Mouse (Mus musculus) liver, postnatal 0 days (tissue): ENCODE data around the gene Pou2f3. TPM values are rescaled to one million over a fixed set of nuclear protein-coding genes. Genes with fewer than 3 reads are reported as not detected.

ENCODE experiments used
- ATAC-seq: fragments of 200-750 bp; cut with Nextera tagmentation; 2 replicates; pipeline ENCODE4 v1.8.0; 2017; ENCODE audit warnings: mild to moderate bottlenecking, moderate library complexity
- DNase-seq: peaks from one replicate; pipeline ENCODE4 v3.0.0-alpha.2; 2016
- H3K27ac ChIP-seq: fragments of 300-500 bp; sonication (generic); 2 replicates; pipeline ENCODE4 v1.5.1; 2014; ENCODE audit warnings: antibody characterized with exemption, moderate library complexity, mild to moderate bottlenecking, low read depth
- H3K27me3 ChIP-seq: fragments of 300-500 bp; sonication (generic); 2 replicates; pipeline ENCODE4 v1.6.1; 2014; ENCODE audit warnings: low read length, control low read depth, mixed read lengths; ENCODE audit not compliant: insufficient read depth
- H3K36me3 ChIP-seq: fragments of 300-500 bp; sonication (generic); replicated peaks from 2 replicates; pipeline ENCODE4 v1.6.1; 2014; ENCODE audit warnings: mild to moderate bottlenecking, control low read depth, low read length, moderate library complexity, mixed read lengths; ENCODE audit not compliant: insufficient read depth
- H3K4me1 ChIP-seq: fragments of 300-500 bp; sonication (generic); 2 replicates; pipeline ENCODE4 v1.6.1; 2014; ENCODE audit warnings: antibody characterized with exemption, mild to moderate bottlenecking, control low read depth; ENCODE audit not compliant: insufficient read depth
- H3K4me2 ChIP-seq: fragments of 300-500 bp; sonication (generic); 2 replicates; pipeline ENCODE4 v1.6.1; 2014; ENCODE audit warnings: low read depth, mild to moderate bottlenecking, low read length, moderate library complexity, mixed read lengths
- H3K4me3 ChIP-seq: fragments of 300-500 bp; sonication (generic); 2 replicates; pipeline ENCODE4 v1.5.1; 2014; ENCODE audit warnings: low read depth, low read length
- H3K9ac ChIP-seq: fragments of 300-500 bp; sonication (generic); replicated peaks from 2 replicates; pipeline ENCODE4 v1.6.1; 2014; ENCODE audit warnings: mild to moderate bottlenecking, moderate library complexity
- H3K9me3 ChIP-seq: fragments of 300-500 bp; sonication (generic); 2 replicates; pipeline ENCODE4 v1.6.1; 2016; ENCODE audit warnings: mild to moderate bottlenecking, control low read depth, low read length, mixed read lengths
- CTCF ChIP-seq: sonication (generic); IDR thresholded peaks from 2 replicates; pipeline ENCODE4 v1.5.1; 2016; ENCODE audit warnings: antibody characterized with exemption, low read depth
- EP300 ChIP-seq: IDR thresholded peaks from 2 replicates; pipeline ENCODE4 v1.6.1; 2016; ENCODE audit warnings: antibody characterized with exemption, low read depth, mild to moderate bottlenecking
- WGBS: fragments of 180-500 bp; shearing (Covaris S2); extraction: QIAGEN DNeasy Blood & Tissue Kit; methylation state at CpG from one replicate; pipeline ENCODE4 v1.1.7; 2014; ENCODE audit not compliant: insufficient replicate concordance; 5-methylcytosine and 5-hydroxymethylcytosine counted together
- polyA plus RNA-seq: library from polyadenylated mRNA; unstranded; fragments of >200 nt; fragmentation: Nextera tagmentation; extraction: Ambion mirVana; gene quantifications from 2 replicates; pipeline ENCODE4 v1.2.1, GENCODE M21; 2015

Pou2f3 gene
- polyA plus RNA-seq, 1 experiment from 2014 or later: 0.05 TPM

DNA sequence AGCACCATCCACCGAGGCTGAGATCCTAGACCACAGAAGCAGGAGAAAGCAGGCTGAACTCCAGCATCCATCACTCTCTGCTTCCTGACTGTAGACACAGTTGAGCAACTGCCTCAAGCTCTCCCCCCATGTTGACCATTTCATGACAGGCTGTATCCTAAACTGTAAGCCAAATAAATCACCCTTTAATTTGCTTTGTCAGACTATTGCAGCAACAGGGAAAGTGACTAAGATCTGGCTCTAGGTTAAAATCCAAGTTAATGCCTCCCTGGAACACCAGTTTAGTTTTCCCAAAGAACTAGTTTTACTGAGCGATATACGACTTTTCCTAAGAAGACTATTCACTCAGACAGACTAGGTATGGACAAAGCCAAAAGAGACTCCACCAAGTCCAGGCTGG lies 131.5 kb downstream of the Pou2f3 start:
- H3K9ac ChIP-seq: no peak overlapping the region
- DNase-seq (no peak), ATAC-seq (no peak)
- 69% methylated on average over 3 of the region's 3 CpGs for WGBS
- no peaks in the 10 kb centered on the region for H3K27me3 ChIP-seq
- no peak overlapping the region for H3K4me3 ChIP-seq
- no peak overlapping the region for H3K4me2 ChIP-seq
- H3K4me1 ChIP-seq: peaks cover 10% of the 10 kb centered on the region; the same call in 1 of the 2 replicates
- TF ChIP-seq CTCF (no peak), EP300 (no peak)
- no peak overlapping the region for H3K27ac ChIP-seq
- no peaks in the 10 kb centered on the region for H3K9me3 ChIP-seq
- H3K36me3 ChIP-seq: 0 out of 2 replicates have a peak, but pooled peaks cover 4% of the 10 kb centered on the region

DNA sequence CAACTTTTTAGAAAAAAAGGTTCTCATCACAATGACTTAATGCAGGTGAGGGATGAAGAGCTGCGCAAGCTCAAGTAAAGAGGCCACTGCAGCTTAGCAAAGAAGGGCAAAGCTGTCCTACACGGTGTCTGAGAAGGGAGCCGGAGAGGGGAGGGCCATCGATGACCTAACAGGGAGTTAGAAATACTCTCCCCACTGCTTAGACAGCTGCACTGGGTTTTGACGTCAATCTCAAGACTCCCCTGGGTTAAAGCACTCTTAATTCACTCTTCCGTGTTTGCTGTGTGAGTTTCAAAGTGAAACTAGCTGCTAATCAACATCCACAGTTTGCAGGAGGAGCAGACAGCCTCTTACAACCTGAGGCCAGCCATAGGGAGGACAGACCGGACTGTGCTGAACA lies 134.0 kb downstream of the Pou2f3 start:
- DNase-seq: no peak
- Histone ChIP-seq H3K27me3 (no peaks in the 10 kb centered on the region), H3K9me3 (no peaks in the 10 kb centered on the region), H3K4me3 (no peak overlapping the region), H3K36me3 (no peaks in the 10 kb centered on the region), H3K4me2 (no peak overlapping the region), H3K4me1 (peaks cover under 1% of the 10 kb centered on the region; the same call in 1 of the 2 replicates), H3K27ac (no peak overlapping the region), H3K9ac (no peak overlapping the region)
- no peak for ATAC-seq
- TF ChIP-seq EP300: no peak
- TF ChIP-seq CTCF: no peak
- WGBS: 72% methylated on average over 7 of the region's 7 CpGs

DNA sequence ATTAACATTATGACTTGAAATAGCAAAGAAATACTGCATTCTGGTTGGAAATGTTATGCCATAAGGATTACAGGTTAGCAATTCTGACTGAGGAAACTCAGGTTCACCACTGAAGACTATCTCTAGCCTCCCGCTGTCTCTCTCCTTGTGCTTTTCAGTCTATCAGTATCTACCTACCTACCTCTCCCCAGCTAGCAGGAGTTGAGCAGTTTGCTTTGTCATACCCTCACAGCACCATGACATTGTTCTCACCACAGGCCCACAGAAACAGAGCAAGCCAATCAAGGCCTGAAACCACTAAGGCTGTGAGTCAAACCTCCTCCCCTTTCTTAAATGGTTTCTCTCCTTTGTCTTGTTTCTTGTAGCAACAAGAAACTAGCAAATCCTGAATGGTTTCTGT lies 135.6 kb downstream of the Pou2f3 start:
- Histone ChIP-seq H3K27ac (no peak overlapping the region), H3K27me3 (no peaks in the 10 kb centered on the region), H3K4me3 (no peak overlapping the region), H3K9ac (no peak overlapping the region), H3K9me3 (no peaks in the 10 kb centered on the region), H3K36me3 (no peaks in the 10 kb centered on the region), H3K4me2 (no peak overlapping the region), H3K4me1 (no peaks in the 10 kb centered on the region)
- WGBS: 92% methylated on average over 1 of the region's 1 CpGs
- DNase-seq: no peak
- no peak for TF ChIP-seq CTCF
- TF ChIP-seq EP300: no peak
- no peak for ATAC-seq

Other genes with a start within 250 kb of the Pou2f3 start
- gene Arhgef12, start 103.1 kb downstream of the Pou2f3 start, polyA plus RNA-seq: 4.3 and 4.8 TPM in 2 replicates
- gene Tmem136, start 93.8 kb downstream of the Pou2f3 start, polyA plus RNA-seq: 0.44 and 0.92 TPM in 2 replicates
- 59.3 and 70.0 TPM in 2 replicates for gene Oaf, start 29.5 kb upstream of the Pou2f3 start, polyA plus RNA-seq
- 0.04 TPM in 1 of 2 replicates, not detected in the other for gene Trim29, start 100.5 kb upstream of the Pou2f3 start, polyA plus RNA-seq